Mouse (Mus musculus): ENCODE data around the gene Iqcj.

DNA sequence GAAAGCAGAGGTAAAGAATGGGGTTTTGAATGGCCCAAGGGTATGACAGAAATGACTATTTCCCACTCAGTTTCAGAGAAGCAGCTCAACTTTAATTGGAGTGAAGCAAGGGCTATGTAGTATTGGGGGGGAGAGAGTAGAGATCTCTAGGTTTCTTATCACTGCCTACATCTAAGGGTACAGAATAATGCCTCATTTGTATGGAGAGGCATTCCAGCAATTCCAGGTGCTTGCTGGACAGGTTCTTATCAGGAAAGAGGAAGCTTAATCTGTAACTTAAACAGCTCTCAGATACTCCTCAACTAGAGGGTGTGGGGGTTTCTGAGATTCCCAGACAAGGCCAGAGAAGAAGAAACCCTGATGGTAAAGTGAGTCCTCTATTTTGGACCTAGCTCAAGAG, 120.3 kb downstream of the Iqcj start:
- no peak for TF ChIP-seq POLR2A (IDR thresholded peaks at IDR 0.05; ENCODE audit: extremely low read depth, insufficient read depth, low read length)
- TF ChIP-seq CTCF (IDR thresholded peaks at IDR 0.05; ENCODE audit: low read depth, low read length): no peak
